Mouse (Mus musculus): Measurements from ENCODE around the gene Rgs8.

- TF ChIP-seq POLR2A (IDR thresholded peaks at IDR 0.05; ENCODE audit: borderline replicate concordance, control insufficient read depth, low read depth, low read length) (no peak), CTCF (IDR thresholded peaks at IDR 0.05; ENCODE audit: control insufficient read depth, insufficient read depth, low read length) (no peak)
These were observed 9.5 kb downstream of the Rgs8 start for GRCm38 (mm10) chr1:153662362-153662761.
